ENCODE assay signal across 11 mouse cellular contexts in genomic region chr9:74977251-74977650, GRCm38 (mm10). TPM values are rescaled to one million over a fixed set of nuclear protein-coding genes. Genes with fewer than 3 reads are reported as not detected.
A peak's percentile ranks its signal among the peaks of the same experiment; 100 is the strongest.
DNase-seq lines count a peak whose midpoint lies in the region; ATAC-seq and TF ChIP-seq lines count a peak whose summit lies in the region.
"Had no signal": no experiment of that assay in that cellular context is flagged by ENCODE, and none has a peak within 500 bp of the region (broad histone marks: within the 10 kb centered on the region; RNA-seq: fewer than 3 reads in every experiment).

No protein-coding gene starts in this region.

- TF ChIP-seq EP300 in heart, postnatal 0 days (IDR thresholded peaks at IDR 0.05; ENCODE audit: low read depth), result no peak

- DNase-seq in heart, postnatal 0 days (ENCODE audit: low spot score), result no peak
- DNase-seq in brain, embryonic 14.5 days (ENCODE audit: low read depth), result peak; percentile 57
- DNase-seq in right cerebral cortex, postnatal 25 days, result no peak
- DNase-seq in c-Kit-positive CD71-positive TER-119-positive erythroid progenitor cells, embryonic 14.5 days (ENCODE audit: low spot score), result no peak
- DNase-seq: cerebellum, adult 9-11 months had no signal

- no peaks in the 10 kb centered on the region for H3K9me3 ChIP-seq in heart, postnatal 0 days (replicated peaks; ENCODE audit: control insufficient read depth, low read length)
- no peaks in the 10 kb centered on the region for H3K9me3 ChIP-seq in heart, embryonic 12.5 days (replicated peaks)
- no peaks in the 10 kb centered on the region for H3K9me3 ChIP-seq in forebrain, embryonic 12.5 days
- H3K9me3 ChIP-seq in midbrain, embryonic 13.5 days, result no peaks in the 10 kb centered on the region

- H3K27ac ChIP-seq in heart, postnatal 0 days (ENCODE audit: low read depth), result no peak overlapping the region
- no peak overlapping the region for H3K27ac ChIP-seq in heart, embryonic 12.5 days (ENCODE audit: poor library complexity, severe bottlenecking)
- no peak overlapping the region; the same call in 1 of the 2 replicates for H3K27ac ChIP-seq in forebrain, embryonic 12.5 days
- H3K27ac ChIP-seq in midbrain, embryonic 13.5 days, result peak overlapping the region; percentile 98

- ATAC-seq in heart, postnatal 0 days (ENCODE audit: insufficient read depth, low read depth), result no peak
- no peak for ATAC-seq in heart, embryonic 12.5 days (ENCODE audit: insufficient number of reproducible peaks, low FRiP score)
- no peak for ATAC-seq in forebrain, embryonic 12.5 days (ENCODE audit: low FRiP score)
- ATAC-seq in midbrain, embryonic 13.5 days, result no peak
- ATAC-seq: intestine, embryonic 16.5 days; lung, postnatal 0 days had no signal

- 83% methylated on average over 2 of the region's 2 CpGs for WGBS in heart, postnatal 0 days
- 84% methylated on average over 2 of the region's 2 CpGs for WGBS in heart, embryonic 12.5 days
- 75% methylated on average over 2 of the region's 2 CpGs for WGBS in forebrain, embryonic 12.5 days
- WGBS in midbrain, embryonic 13.5 days, result 74% methylated on average over 2 of the region's 2 CpGs

- H3K4me2 ChIP-seq in heart, postnatal 0 days (ENCODE audit: low read depth, low read length), result peak overlapping the region; percentile 64
- no peak overlapping the region for H3K4me2 ChIP-seq in heart, embryonic 12.5 days
- peak overlapping the region; percentile 60 for H3K4me2 ChIP-seq in forebrain, embryonic 12.5 days
- H3K4me2 ChIP-seq in midbrain, embryonic 13.5 days (replicated peaks), result peak overlapping the region; percentile 59

- H3K4me3 ChIP-seq in heart, postnatal 0 days (ENCODE audit: low read depth, low read length), result no peak overlapping the region
- no peak overlapping the region for H3K4me3 ChIP-seq in heart, embryonic 12.5 days
- peak overlapping the region; percentile 44 for H3K4me3 ChIP-seq in forebrain, embryonic 12.5 days (replicated peaks)
- H3K4me3 ChIP-seq in midbrain, embryonic 13.5 days (replicated peaks), result peak overlapping the region; percentile 47

- H3K36me3 ChIP-seq in heart, postnatal 0 days (replicated peaks; ENCODE audit: control insufficient read depth, insufficient read depth, low read length), result no peaks in the 10 kb centered on the region
- H3K36me3 ChIP-seq in heart, embryonic 12.5 days, result no peaks in the 10 kb centered on the region
- H3K36me3 ChIP-seq in forebrain, embryonic 12.5 days (replicated peaks), result no peaks in the 10 kb centered on the region
- no peaks in the 10 kb centered on the region for H3K36me3 ChIP-seq in midbrain, embryonic 13.5 days

- H3K9ac ChIP-seq in heart, postnatal 0 days (replicated peaks; ENCODE audit: low read depth, low read length), result no peak overlapping the region
- no peak overlapping the region for H3K9ac ChIP-seq in heart, embryonic 12.5 days
- H3K9ac ChIP-seq in forebrain, embryonic 12.5 days, result peak overlapping the region; percentile 41; the same call in 1 of the 2 replicates
- H3K9ac ChIP-seq in midbrain, embryonic 13.5 days (replicated peaks), result peak overlapping the region; percentile 76

- TF ChIP-seq POLR2A in brain, embryonic 14.5 days (IDR thresholded peaks at IDR 0.05; ENCODE audit: borderline replicate concordance, extremely low read depth, insufficient read depth, insufficient read length, poor library complexity, severe bottlenecking), result no peak

- H3K4me1 ChIP-seq in heart, postnatal 0 days (ENCODE audit: control insufficient read depth, insufficient read depth), result peaks cover 31% of the 10 kb centered on the region
- peaks cover 51% of the 10 kb centered on the region for H3K4me1 ChIP-seq in heart, embryonic 12.5 days (replicated peaks)
- peaks cover 52% of the 10 kb centered on the region for H3K4me1 ChIP-seq in forebrain, embryonic 12.5 days
- peaks cover 70% of the 10 kb centered on the region for H3K4me1 ChIP-seq in midbrain, embryonic 13.5 days (replicated peaks)

- no peaks in the 10 kb centered on the region for H3K27me3 ChIP-seq in heart, postnatal 0 days (ENCODE audit: control insufficient read depth, insufficient read depth, low read length)
- no peaks in the 10 kb centered on the region for H3K27me3 ChIP-seq in heart, embryonic 12.5 days (replicated peaks)
- no peaks in the 10 kb centered on the region for H3K27me3 ChIP-seq in forebrain, embryonic 12.5 days
- no peaks in the 10 kb centered on the region for H3K27me3 ChIP-seq in midbrain, embryonic 13.5 days
- H3K27me3 ChIP-seq: CH12.LX had no signal

- TF ChIP-seq CTCF in heart, postnatal 0 days (IDR thresholded peaks at IDR 0.05; ENCODE audit: low read depth), result no peak
- no peak for TF ChIP-seq CTCF in brain, embryonic 14.5 days (IDR thresholded peaks at IDR 0.05; ENCODE audit: borderline replicate concordance, extremely low read depth, insufficient read depth, insufficient read length)

RNA-seq across cellular contexts. Expression of gene Fam214a, which starts 24.6 kb away (rescaled TPM):
- 14.4 and 20.8 TPM in 2 replicates for total RNA-seq in heart, postnatal 0 days (2014; rRNA removed; ENCODE audit: low replicate concordance)
- 12.4 and 13.3 TPM in 2 replicates for polyA plus RNA-seq in heart, postnatal 0 days (2015; fragmentation: Nextera tagmentation; extraction: Ambion mirVana)
- 11.8 and 13.4 TPM in 2 replicates for polyA plus RNA-seq in heart, embryonic 12.5 days (2016; fragmentation: Nextera tagmentation; extraction: Ambion mirVana)
- polyA plus RNA-seq in brain, embryonic 14.5 days (2012; rRNA removed), result 21.5 and 25.4 TPM in 2 replicates
- polyA plus RNA-seq in forebrain, embryonic 12.5 days (2016; fragmentation: Nextera tagmentation; extraction: Ambion mirVana), result 30.9 and 34.1 TPM in 2 replicates
- 31.3 TPM in 2 replicates for polyA plus RNA-seq in midbrain, embryonic 13.5 days (2015; fragmentation: Nextera tagmentation; extraction: Ambion mirVana)

Comparison
In these comparisons a context has a peak if more than half of its experiments do, and no peak if none do; other contexts are left out.
1. H3K4me3 ChIP-seq: peak in forebrain, embryonic 12.5 days (single experiment) and midbrain, embryonic 13.5 days (single experiment); none in heart, postnatal 0 days (single experiment) and heart, embryonic 12.5 days (single experiment).
2. H3K9ac ChIP-seq: peak in forebrain, embryonic 12.5 days (single experiment) and midbrain, embryonic 13.5 days (single experiment); none in heart, postnatal 0 days (single experiment) and heart, embryonic 12.5 days (single experiment).